Mouse (Mus musculus): ENCODE measurements at regions not wholly inside any gene's neighbourhood (a gene's known extent, or its start where the extent isn't known, plus 50 kb on each side); places are given as distances from the start of the nearest gene placed in this dataset.

GRCm38 (mm10) chr13:84345791-84346511 is 123.9 kb downstream of the Tmem161b start:
- DNase-seq (ENCODE audit: low spot score) = no peak

- no peak for DNase-seq (ENCODE audit: low spot score)
Measured at GRCm38 (mm10) chr13:84346569-84346968, 124.5 kb downstream of the Tmem161b start.

- DNase-seq (ENCODE audit: low spot score) = no peak
Measured at GRCm38 (mm10) chr13:84347181-84347913, 125.3 kb downstream of the Tmem161b start.

- peak; percentile 53 for DNase-seq (ENCODE audit: low spot score)
Measured at GRCm38 (mm10) chr13:84347914-84348700, 126.0 kb downstream of the Tmem161b start.

- DNase-seq (ENCODE audit: low spot score) = no peak
Measured at GRCm38 (mm10) chr13:84348701-84348975, 126.5 kb downstream of the Tmem161b start.

GRCm38 (mm10) chr13:84349001-84349720 is 127.1 kb downstream of the Tmem161b start:
- no peak for DNase-seq (ENCODE audit: low spot score)

- DNase-seq (ENCODE audit: low spot score) = no peak
Measured at GRCm38 (mm10) chr13:84349721-84350040, 127.6 kb downstream of the Tmem161b start.

- no peak for DNase-seq (ENCODE audit: low spot score)
Measured at GRCm38 (mm10) chr13:84350791-84351190, 128.7 kb downstream of the Tmem161b start.

GRCm38 (mm10) chr13:84356455-84356854 is 134.4 kb downstream of the Tmem161b start:
- DNase-seq (ENCODE audit: low spot score) = no peak

GRCm38 (mm10) chr13:84360536-84360935 is 138.4 kb downstream of the Tmem161b start:
- no peak for DNase-seq (ENCODE audit: low spot score)

GRCm38 (mm10) chr13:84364069-84364468 is 142.0 kb downstream of the Tmem161b start:
- DNase-seq (ENCODE audit: low spot score) = no peak

GRCm38 (mm10) chr13:84365503-84365902 is 143.4 kb downstream of the Tmem161b start:
- no peak for DNase-seq (ENCODE audit: low spot score)

- no peak for DNase-seq (ENCODE audit: low spot score)
Measured at GRCm38 (mm10) chr13:84366017-84366416, 143.9 kb downstream of the Tmem161b start.

GRCm38 (mm10) chr13:84366839-84367238 is 144.7 kb downstream of the Tmem161b start:
- no peak for DNase-seq (ENCODE audit: low spot score)

GRCm38 (mm10) chr13:84368225-84368624 is 146.1 kb downstream of the Tmem161b start:
- no peak for DNase-seq (ENCODE audit: low spot score)

- no peak for DNase-seq (ENCODE audit: low spot score)
Measured at GRCm38 (mm10) chr13:84374711-84375257, 152.7 kb downstream of the Tmem161b start.

- DNase-seq (ENCODE audit: low spot score) = no peak
Measured at GRCm38 (mm10) chr13:84375941-84376340, 153.8 kb downstream of the Tmem161b start.

- DNase-seq (ENCODE audit: low spot score) = no peak
Measured at GRCm38 (mm10) chr13:84378553-84379332, 156.6 kb downstream of the Tmem161b start.

GRCm38 (mm10) chr13:84391554-84391953 is 169.5 kb downstream of the Tmem161b start:
- DNase-seq (ENCODE audit: low spot score) = no peak

- no peak for DNase-seq (ENCODE audit: low spot score)
Measured at GRCm38 (mm10) chr13:84398476-84399344, 176.6 kb downstream of the Tmem161b start.

Measured in urinary bladder, postnatal 10 days (tissue).